ENCODE assay signal across 8 mouse cellular contexts in genomic region chr3:29036146-29036545, GRCm38 (mm10). TPM values are rescaled to one million over a fixed set of nuclear protein-coding genes. Genes with fewer than 3 reads are reported as not detected.
DNase-seq lines count a peak whose midpoint lies in the region; ATAC-seq lines count a peak whose summit lies in the region.

No protein-coding gene starts in this region.

- H3K4me3 ChIP-seq in forebrain, embryonic 11.5 days (ENCODE audit: low read depth, low read length) = no peak overlapping the region
- H3K4me3 ChIP-seq in midbrain, embryonic 16.5 days (ENCODE audit: low read depth, low read length) = no peak overlapping the region

- no peak overlapping the region for H3K27ac ChIP-seq in forebrain, embryonic 11.5 days (ENCODE audit: low read depth, low read length)
- no peak overlapping the region for H3K27ac ChIP-seq in midbrain, embryonic 16.5 days (ENCODE audit: low read length)

- peak; percentile 36 to 66 for DNase-seq in layer of hippocampus, adult 18-20 months (ENCODE audit: low spot score in 2 of 2)
- DNase-seq in layer of hippocampus, adult 9-10 months (ENCODE audit: low spot score) = no peak
- DNase-seq in adrenal gland, postnatal 36 days = peak; percentile 7 to 33
- no peak for DNase-seq in forebrain, embryonic 11.5 days (ENCODE audit: low spot score)
- peak; percentile 27 to 39 for DNase-seq in kidney, postnatal 4 days

- no peaks in the 10 kb centered on the region for H3K27me3 ChIP-seq in forebrain, embryonic 11.5 days (ENCODE audit: control insufficient read depth, insufficient read depth, low read length)
- no peaks in the 10 kb centered on the region for H3K27me3 ChIP-seq in midbrain, embryonic 16.5 days (ENCODE audit: control insufficient read depth, insufficient read depth, low read depth, low read length)

- H3K4me2 ChIP-seq in forebrain, embryonic 11.5 days (ENCODE audit: low read depth, low read length, severe bottlenecking) = no peak overlapping the region
- H3K4me2 ChIP-seq in midbrain, embryonic 16.5 days (ENCODE audit: low read length) = no peak overlapping the region

- peak; percentile 36 for ATAC-seq in forebrain, embryonic 11.5 days (replicated peaks; ENCODE audit: low FRiP score)
- ATAC-seq in midbrain, embryonic 16.5 days = peak; percentile 58
- ATAC-seq in inflammation-experienced regulatory T-cells, adult 6 months = no peak
- no peak for ATAC-seq in megakaryocyte-erythroid progenitor cell, adult 5-6 weeks (replicated peaks; ENCODE audit: low FRiP score, low TSS enrichment, poor library complexity, severe bottlenecking)

- H3K9ac ChIP-seq in forebrain, embryonic 11.5 days (ENCODE audit: low read length) = no peak overlapping the region
- no peak overlapping the region for H3K9ac ChIP-seq in midbrain, embryonic 16.5 days (ENCODE audit: low read depth, low read length)

- H3K4me1 ChIP-seq in forebrain, embryonic 11.5 days (replicated peaks; ENCODE audit: control insufficient read depth, insufficient read depth, low read length) = no peaks in the 10 kb centered on the region
- H3K4me1 ChIP-seq in midbrain, embryonic 16.5 days (ENCODE audit: control insufficient read depth, insufficient read depth, low read length) = no peaks in the 10 kb centered on the region

- no peaks in the 10 kb centered on the region for H3K36me3 ChIP-seq in forebrain, embryonic 11.5 days (ENCODE audit: control insufficient read depth, insufficient read depth, low read length)
- H3K36me3 ChIP-seq in midbrain, embryonic 16.5 days (ENCODE audit: control insufficient read depth, insufficient read depth, low read length) = no peaks in the 10 kb centered on the region

- H3K9me3 ChIP-seq in forebrain, embryonic 11.5 days (ENCODE audit: control insufficient read depth, low read length) = no peaks in the 10 kb centered on the region
- H3K9me3 ChIP-seq in midbrain, embryonic 16.5 days (replicated peaks; ENCODE audit: control insufficient read depth, low read length, poor library complexity, severe bottlenecking) = no peaks in the 10 kb centered on the region; the same call in 1 of the 2 replicates

- 5% methylated on average over 3 of the region's 3 CpGs for WGBS in forebrain, embryonic 11.5 days
- 1% methylated on average over 3 of the region's 3 CpGs for WGBS in midbrain, embryonic 16.5 days

RNA-seq across cellular contexts. Expression of gene Egfem1, which starts 45.7 kb away (rescaled TPM):
- total RNA-seq in layer of hippocampus, adult 18-20 months (2021) = 10 to 100 TPM; 28.9 to 35.3 TPM
- total RNA-seq in adrenal gland, postnatal 36 days (2021) = under 1 TPM in 1 of 2 experiments, not detected in 1; 0.36 TPM
- 6.8 and 7.8 TPM in 2 replicates for polyA plus RNA-seq in forebrain, embryonic 11.5 days (2014; fragmentation: Nextera tagmentation; extraction: Ambion mirVana)
- polyA plus RNA-seq in midbrain, embryonic 16.5 days (2015; fragmentation: Nextera tagmentation; extraction: Ambion mirVana) = 6.8 and 8.2 TPM in 2 replicates
- not detected for polyA plus RNA-seq in inflammation-experienced regulatory T-cells, adult 6 months (2017; shearing (Covaris generic))
- total RNA-seq in megakaryocyte-erythroid progenitor cell, adult 5-6 weeks (2014; fragmentation: Nextera tagmentation) = not detected in 2 replicates
- not detected in 2 replicates for total RNA-seq in megakaryocyte-erythroid progenitor cell, adult 5-6 weeks (2017)

Comparison
In these comparisons a context has a peak if more than half of its experiments do, and no peak if none do; other contexts are left out.
1. DNase-seq: peak in layer of hippocampus, adult 18-20 months (2 of 2), adrenal gland, postnatal 36 days (2 of 2) and kidney, postnatal 4 days (2 of 2); none in layer of hippocampus, adult 9-10 months (single experiment) and forebrain, embryonic 11.5 days (single experiment).
2. ATAC-seq: peak in forebrain, embryonic 11.5 days (single experiment) and midbrain, embryonic 16.5 days (single experiment); none in inflammation-experienced regulatory T-cells, adult 6 months (single experiment) and megakaryocyte-erythroid progenitor cell, adult 5-6 weeks (single experiment).
3. RNA of gene Egfem1, which starts 45.7 kb away (total RNA-seq): 28.9 to 35.3 TPM in layer of hippocampus, adult 18-20 months; 0.36 TPM in adrenal gland, postnatal 36 days and not detected in megakaryocyte-erythroid progenitor cell, adult 5-6 weeks; every median in the first group is over 10 times any median in the second.